Mouse (Mus musculus) induced T-regulatory cell, adult 2 months (primary cell): ENCODE results near the gene Ggta1.
"Not testable (repeated sequence)": the region's sequence is repeated elsewhere in the genome, so short reads cannot be mapped to it uniquely, and the experiment has no call there.

Source experiments
- DNase-seq: peaks from one replicate; pipeline ENCODE4 v3.0.0-alpha.2; 2012; ENCODE audit warnings: low read depth

Ggta1 gene

GRCm38 (mm10) chr2:35460378-35460880, 2.6 kb downstream of the Ggta1 start:
- DNase-seq: peak; percentile 56

GRCm38 (mm10) chr2:35459316-35459715, 3.7 kb downstream of the Ggta1 start:
- no peak for DNase-seq

- no peak for DNase-seq
Measured at GRCm38 (mm10) chr2:35458421-35458820, 4.6 kb downstream of the Ggta1 start.

- peak; percentile 85 for DNase-seq
Measured at GRCm38 (mm10) chr2:35453736-35454135, 9.3 kb downstream of the Ggta1 start.

- DNase-seq: not testable (repeated sequence)
Measured at GRCm38 (mm10) chr2:35452695-35453094, 10.3 kb downstream of the Ggta1 start.

GRCm38 (mm10) chr2:35451484-35452050, 11.5 kb downstream of the Ggta1 start:
- no peak for DNase-seq

GRCm38 (mm10) chr2:35450856-35451255, 12.2 kb downstream of the Ggta1 start:
- no peak for DNase-seq

- no peak for DNase-seq
Measured at GRCm38 (mm10) chr2:35449687-35450622, 13.1 kb downstream of the Ggta1 start.

GRCm38 (mm10) chr2:35448914-35449670, 13.9 kb downstream of the Ggta1 start:
- DNase-seq: peak; percentile 45

- DNase-seq: peak; percentile 44
Measured at GRCm38 (mm10) chr2:35448215-35448913, 14.7 kb downstream of the Ggta1 start.

- peak; percentile 75 for DNase-seq
Measured at GRCm38 (mm10) chr2:35447453-35447852, 15.6 kb downstream of the Ggta1 start.

- peak; percentile 68 for DNase-seq
Measured at GRCm38 (mm10) chr2:35446798-35447197, 16.2 kb downstream of the Ggta1 start.

GRCm38 (mm10) chr2:35446300-35446699, 16.7 kb downstream of the Ggta1 start:
- DNase-seq: no peak

GRCm38 (mm10) chr2:35445610-35446009, 17.4 kb downstream of the Ggta1 start:
- no peak for DNase-seq

- DNase-seq: no peak
Measured at GRCm38 (mm10) chr2:35444764-35445262, 18.2 kb downstream of the Ggta1 start.

- DNase-seq: no peak
Measured at GRCm38 (mm10) chr2:35443981-35444763, 18.9 kb downstream of the Ggta1 start.

GRCm38 (mm10) chr2:35443325-35443724, 19.7 kb downstream of the Ggta1 start:
- DNase-seq: no peak

GRCm38 (mm10) chr2:35442079-35442478, 21.0 kb downstream of the Ggta1 start:
- DNase-seq: no peak

GRCm38 (mm10) chr2:35441419-35441818, 21.6 kb downstream of the Ggta1 start:
- no peak for DNase-seq

- DNase-seq: no peak
Measured at GRCm38 (mm10) chr2:35440480-35440879, 22.6 kb downstream of the Ggta1 start.

GRCm38 (mm10) chr2:35437796-35438195, 25.2 kb downstream of the Ggta1 start:
- no peak for DNase-seq
